Mouse (Mus musculus): ENCODE data around the gene Gm43064. TPM values are rescaled to one million over a fixed set of nuclear protein-coding genes. Genes with fewer than 3 reads are reported as not detected.

The Gm43064 gene
- total and polyA plus RNA-seq, 2 experiments from 2014 or later = 0.37 to 0.50 TPM

GRCm38 (mm10) chr3:103782844-103783609 lies 26.3 kb upstream of the Gm43064 start:
- Histone ChIP-seq H3K27me3 (ENCODE audit: control insufficient read depth, insufficient read depth, low read length) (no peaks in the 10 kb centered on the region), H3K4me1 (ENCODE audit: control insufficient read depth, insufficient read depth) (peaks cover 30% of the 10 kb centered on the region), H3K9me3 (replicated peaks; ENCODE audit: control insufficient read depth, low read length) (no peaks in the 10 kb centered on the region), H3K4me2 (ENCODE audit: low read depth, low read length) (no peak overlapping the region), H3K27ac (ENCODE audit: low read depth) (no peak overlapping the region), H3K9ac (replicated peaks; ENCODE audit: low read depth, low read length) (no peak overlapping the region), H3K4me3 (ENCODE audit: low read depth, low read length) (no peak overlapping the region), H3K36me3 (replicated peaks; ENCODE audit: control insufficient read depth, insufficient read depth, low read length) (no peaks in the 10 kb centered on the region)
- ATAC-seq (ENCODE audit: insufficient read depth, low read depth) (no peak), DNase-seq (ENCODE audit: low spot score) (peak; percentile 3)
- TF ChIP-seq EP300 (IDR thresholded peaks at IDR 0.05; ENCODE audit: low read depth) (no peak), CTCF (IDR thresholded peaks at IDR 0.05; ENCODE audit: low read depth) (no peak)
- 80% methylated on average over 4 of the region's 4 CpGs for WGBS

- no peak for TF ChIP-seq EP300 (IDR thresholded peaks at IDR 0.05; ENCODE audit: low read depth)
- no peak for TF ChIP-seq CTCF (IDR thresholded peaks at IDR 0.05; ENCODE audit: low read depth)
- H3K4me2 ChIP-seq (ENCODE audit: low read depth, low read length) = no peak overlapping the region
- no peak overlapping the region for H3K9ac ChIP-seq (replicated peaks; ENCODE audit: low read depth, low read length)
- 63% methylated on average over 7 of the region's 7 CpGs for WGBS
- ATAC-seq (ENCODE audit: insufficient read depth, low read depth) = no peak
- 0 out of 2 replicates have a peak overlapping the region, but pooled peaks have one; percentile 0 for H3K27ac ChIP-seq (ENCODE audit: low read depth)
- H3K9me3 ChIP-seq (replicated peaks; ENCODE audit: control insufficient read depth, low read length) = no peaks in the 10 kb centered on the region
- DNase-seq (ENCODE audit: low spot score) = peak; percentile 5
- no peaks in the 10 kb centered on the region for H3K27me3 ChIP-seq (ENCODE audit: control insufficient read depth, insufficient read depth, low read length)
- H3K4me1 ChIP-seq (ENCODE audit: control insufficient read depth, insufficient read depth) = peaks cover 39% of the 10 kb centered on the region
- H3K4me3 ChIP-seq (ENCODE audit: low read depth, low read length) = no peak overlapping the region
- H3K36me3 ChIP-seq (replicated peaks; ENCODE audit: control insufficient read depth, insufficient read depth, low read length) = no peaks in the 10 kb centered on the region
Measured at GRCm38 (mm10) chr3:103787225-103787624, 22.1 kb upstream of the Gm43064 start.

GRCm38 (mm10) chr3:103789096-103789495 lies 20.3 kb upstream of the Gm43064 start:
- DNase-seq (ENCODE audit: low spot score) (no peak), ATAC-seq (ENCODE audit: insufficient read depth, low read depth) (no peak)
- TF ChIP-seq CTCF (IDR thresholded peaks at IDR 0.05; ENCODE audit: low read depth) (no peak), EP300 (IDR thresholded peaks at IDR 0.05; ENCODE audit: low read depth) (no peak)
- H3K4me2 ChIP-seq (ENCODE audit: low read depth, low read length) = peak overlapping the region; percentile 83
- H3K36me3 ChIP-seq (replicated peaks; ENCODE audit: control insufficient read depth, insufficient read depth, low read length) = no peaks in the 10 kb centered on the region
- H3K9me3 ChIP-seq (replicated peaks; ENCODE audit: control insufficient read depth, low read length) = no peaks in the 10 kb centered on the region
- peaks cover 31% of the 10 kb centered on the region for H3K4me1 ChIP-seq (ENCODE audit: control insufficient read depth, insufficient read depth)
- 0 out of 2 replicates have a peak overlapping the region, but pooled peaks have one; percentile 97 for H3K9ac ChIP-seq (replicated peaks; ENCODE audit: low read depth, low read length)
- H3K27ac ChIP-seq (ENCODE audit: low read depth) = peak overlapping the region; percentile 15; the same call in 1 of the 2 replicates
- peak overlapping the region; percentile 97 for H3K4me3 ChIP-seq (ENCODE audit: low read depth, low read length)
- 72% methylated on average over 7 of the region's 7 CpGs for WGBS
- H3K27me3 ChIP-seq (ENCODE audit: control insufficient read depth, insufficient read depth, low read length) = no peaks in the 10 kb centered on the region

GRCm38 (mm10) chr3:103789891-103790345 lies 19.5 kb upstream of the Gm43064 start:
- 0 out of 2 replicates have a peak, but pooled peaks have one; percentile 12 for ATAC-seq (ENCODE audit: insufficient read depth, low read depth)

GRCm38 (mm10) chr3:103790346-103791145 lies 18.8 kb upstream of the Gm43064 start:
- TF ChIP-seq CTCF (IDR thresholded peaks at IDR 0.05; ENCODE audit: low read depth) (no peak), EP300 (IDR thresholded peaks at IDR 0.05; ENCODE audit: low read depth) (no peak)
- Histone ChIP-seq H3K4me1 (ENCODE audit: control insufficient read depth, insufficient read depth) (peaks cover 24% of the 10 kb centered on the region), H3K27ac (ENCODE audit: low read depth) (peak overlapping the region; percentile 95), H3K9ac (replicated peaks; ENCODE audit: low read depth, low read length) (peak overlapping the region; percentile 97), H3K27me3 (ENCODE audit: control insufficient read depth, insufficient read depth, low read length) (no peaks in the 10 kb centered on the region), H3K9me3 (replicated peaks; ENCODE audit: control insufficient read depth, low read length) (no peaks in the 10 kb centered on the region), H3K36me3 (replicated peaks; ENCODE audit: control insufficient read depth, insufficient read depth, low read length) (no peaks in the 10 kb centered on the region), H3K4me2 (ENCODE audit: low read depth, low read length) (peak overlapping the region; percentile 83), H3K4me3 (ENCODE audit: low read depth, low read length) (peak overlapping the region; percentile 97)
- peak; percentile 70 for ATAC-seq (ENCODE audit: insufficient read depth, low read depth)
- 0% methylated on average over 55 of the region's 61 CpGs for WGBS
- peak; percentile 5 for DNase-seq (ENCODE audit: low spot score)

More at GRCm38 (mm10) chr3:103789891-103790345, 19.5 kb upstream of the Gm43064 start:
- peak overlapping the region; percentile 97 for H3K9ac ChIP-seq (replicated peaks; ENCODE audit: low read depth, low read length)
- under 1% methylated on average over 14 of the region's 14 CpGs for WGBS
- H3K36me3 ChIP-seq (replicated peaks; ENCODE audit: control insufficient read depth, insufficient read depth, low read length) = no peaks in the 10 kb centered on the region
- H3K9me3 ChIP-seq (replicated peaks; ENCODE audit: control insufficient read depth, low read length) = no peaks in the 10 kb centered on the region
- peak overlapping the region; percentile 83 for H3K4me2 ChIP-seq (ENCODE audit: low read depth, low read length)
- H3K27me3 ChIP-seq (ENCODE audit: control insufficient read depth, insufficient read depth, low read length) = no peaks in the 10 kb centered on the region
- TF ChIP-seq EP300 (IDR thresholded peaks at IDR 0.05; ENCODE audit: low read depth) = no peak
- no peak for TF ChIP-seq CTCF (IDR thresholded peaks at IDR 0.05; ENCODE audit: low read depth)
- H3K27ac ChIP-seq (ENCODE audit: low read depth) = peak overlapping the region; percentile 95
- H3K4me3 ChIP-seq (ENCODE audit: low read depth, low read length) = peak overlapping the region; percentile 97
- peak; percentile 79 for DNase-seq (ENCODE audit: low spot score)
- H3K4me1 ChIP-seq (ENCODE audit: control insufficient read depth, insufficient read depth) = peaks cover 26% of the 10 kb centered on the region

Data from heart, postnatal 0 days (tissue).